Mouse (Mus musculus) left cerebral cortex, adult 8-10 months (tissue): ENCODE data around the gene Olfr444. TPM values are rescaled to one million over a fixed set of nuclear protein-coding genes. Genes with fewer than 3 reads are reported as not detected.

Experiments
- DNase-seq, 2 experiments: peaks; one replicate each; pipeline ENCODE4 v3.0.0; 2022; ENCODE audit warnings: low spot score in 2 of 2
- total RNA-seq, 4 experiments: library from RNA; stranded (reverse); gene quantifications; 2 replicates each; pipeline ENCODE4 v1.2.4; 2022

Olfr444 gene
- total RNA-seq = not detected

- no peak for DNase-seq
Measured at GRCm38 (mm10) chr6:42948767-42949166, at the start of gene Olfr444. Gene Olfr444, plus strand, starts transcription at chr6:42949067.

GRCm38 (mm10) chr6:42900345-42900744 lies 48.5 kb upstream of the Olfr444 start:
- DNase-seq = no peak

DNA sequence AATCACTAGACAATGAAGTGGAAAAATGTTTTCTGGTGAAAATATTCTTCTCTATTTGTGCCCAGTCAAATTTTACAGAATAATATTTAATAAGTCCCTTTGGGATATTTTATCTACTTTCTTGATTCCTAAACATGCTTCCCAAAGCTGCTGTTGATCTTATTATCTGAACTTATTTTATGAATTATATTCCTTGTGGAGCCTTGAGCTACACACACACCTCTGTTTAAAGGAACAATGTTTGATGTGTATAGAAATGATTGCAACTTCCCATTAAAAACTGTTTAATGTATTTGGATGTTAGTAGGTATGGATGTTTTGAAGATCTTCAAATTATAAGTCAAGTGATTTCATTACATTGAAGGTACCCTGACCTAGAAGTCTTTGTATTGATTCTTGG lies 40.3 kb upstream of the Olfr444 start, which contains the start of gene Olfr447:
TSS of gene Olfr447 (plus strand) at position 301 of the 400 bp plus-strand sequence.
- no peak for DNase-seq

DNA sequence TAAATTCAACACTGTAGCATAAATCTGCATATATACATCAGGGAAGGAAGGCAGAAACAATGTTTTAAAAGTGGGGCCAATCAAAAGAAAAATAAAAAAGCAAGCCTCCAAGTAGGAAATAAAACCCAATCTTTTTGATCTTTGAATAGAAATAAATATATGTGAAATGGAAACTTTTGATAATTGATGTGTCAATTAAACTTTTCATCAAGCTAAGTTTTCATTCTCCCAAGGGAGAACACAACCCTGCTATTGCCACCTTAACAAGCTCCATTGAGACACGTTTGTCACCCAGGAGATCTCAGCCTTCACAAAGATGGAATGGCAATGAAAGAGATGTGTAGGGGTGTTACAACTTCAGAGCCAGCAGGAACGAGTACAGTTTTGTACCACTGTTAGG lies 27.8 kb upstream of the Olfr444 start, which contains the start of gene Olfr446:
TSS of gene Olfr446 (plus strand) at position 301 of the 400 bp plus-strand sequence.
- no peak for DNase-seq

GRCm38 (mm10) chr6:42980377-42980776 lies 31.5 kb downstream of the Olfr444 start:
- DNase-seq = no peak

Other genes starting within 250 kb of the Olfr444 start
- gene Tcaf1, start 239.0 kb upstream of the Olfr444 start, total RNA-seq = 100 to 1,000 TPM; 212 to 230 (median 223) TPM
- not detected for gene Olfr453, start 209.7 kb upstream of the Olfr444 start, total RNA-seq
- gene Olfr38, start 192.7 kb upstream of the Olfr444 start, total RNA-seq = not detected
- gene Olfr452, start 164.0 kb upstream of the Olfr444 start, total RNA-seq = not detected
- not detected for gene Olfr450, start 137.1 kb upstream of the Olfr444 start, total RNA-seq
- not detected for gene Olfr449, start 114.7 kb upstream of the Olfr444 start, total RNA-seq
- gene Olfr448, start 58.6 kb upstream of the Olfr444 start, total RNA-seq = not detected
- gene Olfr447, start 40.2 kb upstream of the Olfr444 start, total RNA-seq = not detected
- not detected for gene Olfr446, start 27.7 kb upstream of the Olfr444 start, total RNA-seq
- gene Olfr441, start 157.3 kb downstream of the Olfr444 start, total RNA-seq = under 1 TPM in 1 of 4 experiments, not detected in 3; 0.50 TPM
- not detected for gene Olfr237-ps1, start 197.5 kb downstream of the Olfr444 start, total RNA-seq
- not detected for gene Olfr437, start 214.2 kb downstream of the Olfr444 start, total RNA-seq
- not detected for gene Olfr13, start 223.1 kb downstream of the Olfr444 start, total RNA-seq
- not detected for gene Olfr435, start 248.1 kb downstream of the Olfr444 start, total RNA-seq